Mouse (Mus musculus) ES-E14 (cell line): ENCODE measurements around the gene Hist1h2bg. TPM values are rescaled to one million over a fixed set of nuclear protein-coding genes. Genes with fewer than 3 reads are reported as not detected.
A peak's percentile ranks its signal among the peaks of the same experiment; 100 is the strongest.
"Not testable (repeated sequence)": the region's sequence is repeated elsewhere in the genome, so short reads cannot be mapped to it uniquely, and the experiment has no call there.

Experiments used
- DNase-seq: peaks from one replicate; pipeline ENCODE4 v3.0.0-alpha.2; 2013; ENCODE audit warnings: low read depth, low spot score
- H3K27ac ChIP-seq: 2 replicates; pipeline ENCODE4 v1.5.1; 2012; ENCODE audit warnings: low read depth, mild to moderate bottlenecking, low read length, moderate library complexity, mixed read lengths; ENCODE audit not compliant: poor library complexity, insufficient read depth, severe bottlenecking
- H3K36me3 ChIP-seq: 2 replicates; pipeline ENCODE4 v1.6.1; 2012; ENCODE audit warnings: mild to moderate bottlenecking, low read length, moderate library complexity, mixed read lengths; ENCODE audit not compliant: control insufficient read depth, poor library complexity, insufficient read depth, severe bottlenecking
- H3K4me1 ChIP-seq, 2 experiments: fragments of 150-350 bp in 1 of 2; sonication (generic) in 1 of 2; 2 replicates each; pipeline ENCODE4 v1.6.1; 2012; ENCODE audit warnings: low read length in 2 of 2, mild to moderate bottlenecking in 1 of 2, mixed read lengths in 1 of 2; ENCODE audit not compliant: control insufficient read depth in 2 of 2, insufficient read depth in 2 of 2, poor library complexity in 1 of 2
- H3K4me3 ChIP-seq, 2 experiments: fragments of 150-350 bp in 1 of 2; sonication (generic) in 1 of 2; 2 replicates each; pipeline ENCODE4 v1.5.1; 2012; ENCODE audit warnings: low read length in 2 of 2, low read depth in 1 of 2, mild to moderate bottlenecking in 1 of 2, mixed read lengths in 1 of 2; ENCODE audit not compliant: insufficient read depth in 1 of 2, poor library complexity in 1 of 2, severe bottlenecking in 1 of 2
- H3K9ac ChIP-seq: 2 replicates; pipeline ENCODE4 v1.6.1; 2012; ENCODE audit warnings: low read depth, mild to moderate bottlenecking, low read length, mixed read lengths; ENCODE audit not compliant: poor library complexity, insufficient read depth, severe bottlenecking
- H3K9me3 ChIP-seq: fragments of 150-350 bp; sonication (generic); 2 replicates; pipeline ENCODE4 v1.6.1; 2012; ENCODE audit warnings: low read depth, mild to moderate bottlenecking, low read length; ENCODE audit not compliant: control insufficient read depth, insufficient read depth
- CHD2 ChIP-seq: IDR thresholded peaks from 2 replicates; pipeline ENCODE4 v1.6.1; 2014; ENCODE audit warnings: mild to moderate bottlenecking, low read depth, low read length, inconsistent platforms
- HCFC1 ChIP-seq: IDR thresholded peaks from 2 replicates; pipeline ENCODE4 v1.6.1; 2012; ENCODE audit warnings: low read length, inconsistent platforms, borderline replicate concordance; ENCODE audit not compliant: insufficient read depth
- MAFK ChIP-seq: IDR thresholded peaks from 2 replicates; pipeline ENCODE4 v1.6.1; 2014; ENCODE audit warnings: mild to moderate bottlenecking, low read depth, low read length, inconsistent platforms; ENCODE audit not compliant: insufficient read depth
- ZC3H11A ChIP-seq: IDR thresholded peaks from 2 replicates; pipeline ENCODE4 v1.6.1; 2012; ENCODE audit warnings: low read depth, mild to moderate bottlenecking, inconsistent platforms, low read length, borderline replicate concordance
- ZNF384 ChIP-seq: IDR thresholded peaks from 2 replicates; pipeline ENCODE4 v1.6.1; 2012; ENCODE audit warnings: low read depth, low read length, inconsistent platforms
- in situ Hi-C, 2 experiments: fragments of 600-800 bp; cut with MboI; formaldehyde crosslinking; loops; one replicate each; pipeline ENCODE4 v1.15.1; 2025; ENCODE audit warnings: low sequenced_read_pairs in 2 of 2, inconsistent platforms in 1 of 2; ENCODE audit not compliant: unreplicated experiment in 2 of 2
- total RNA-seq: library from RNA; depleted of rRNA; stranded (reverse); fragments of 300-350 nt; gene quantifications from 2 replicates; pipeline ENCODE4 v1.2.3, GENCODE M21; 2012

Hist1h2bg gene
- total RNA-seq, 1 experiment, result 2,074 TPM

GRCm38 (mm10) chr13:23575271-23575851 is 4.2 kb downstream of the Hist1h2bg start, which contains the start of gene Hist1h3d:
Gene Hist1h3d (plus strand): TSS chr13:23575763.
- H3K36me3 ChIP-seq, result no peaks in the 10 kb centered on the region
- in situ Hi-C loops, result no loop called here
- no peak for DNase-seq

GRCm38 (mm10) chr13:23575864-23576313 is 4.7 kb downstream of the Hist1h2bg start:
- Histone ChIP-seq H3K4me3 (peak overlapping the region; percentile 70 to 74), H3K27ac (peak overlapping the region; percentile 80), H3K9ac (peak overlapping the region; percentile 81)
- H3K36me3 ChIP-seq, DNase-seq, H3K4me1 ChIP-seq, in situ Hi-C loops, H3K9me3 ChIP-seq: not testable (repeated sequence)

More at GRCm38 (mm10) chr13:23575271-23575851, 4.2 kb downstream of the Hist1h2bg start, which contains the start of gene Hist1h3d:
- TF ChIP-seq CHD2 (0 out of 2 replicates have a peak, but pooled peaks have one; percentile 23), MAFK (no peak)
- H3K27ac ChIP-seq, result peak within 1 kb of the TSS; percentile 80
- peak within 1 kb of the TSS; percentile 83 for H3K9ac ChIP-seq
- no peaks in the 10 kb centered on the region for H3K9me3 ChIP-seq
- H3K4me3 ChIP-seq, result peak within 1 kb of the TSS; percentile 70 to 74
- H3K4me1 ChIP-seq, result no peaks in the 10 kb centered on the region

GRCm38 (mm10) chr13:23576351-23576881 is 5.2 kb downstream of the Hist1h2bg start:
- no peak for DNase-seq
- H3K9ac ChIP-seq, result peak overlapping the region; percentile 83; the same call in 1 of the 2 replicates

GRCm38 (mm10) chr13:23576906-23577639 is 5.9 kb downstream of the Hist1h2bg start:
- Histone ChIP-seq H3K9me3 (no peaks in the 10 kb centered on the region), H3K27ac (peak overlapping the region; percentile 80; the same call in 1 of the 2 replicates), H3K4me1 (no peaks in the 10 kb centered on the region), H3K4me3 (peak overlapping the region; percentile 70 to 74), H3K36me3 (no peaks in the 10 kb centered on the region), H3K9ac (peak overlapping the region; percentile 83; the same call in 1 of the 2 replicates)
- in situ Hi-C loops, result no loop called here
- TF ChIP-seq HCFC1, result no peak
- TF ChIP-seq ZNF384, result no peak
- TF ChIP-seq CHD2, result no peak
- no peak for TF ChIP-seq MAFK
- no peak for TF ChIP-seq ZC3H11A
- no peak for DNase-seq

More at GRCm38 (mm10) chr13:23576351-23576881, 5.2 kb downstream of the Hist1h2bg start:
- no peaks in the 10 kb centered on the region for H3K9me3 ChIP-seq
- H3K36me3 ChIP-seq, result no peaks in the 10 kb centered on the region
- TF ChIP-seq HCFC1 (no peak), ZNF384 (no peak), CHD2 (no peak), MAFK (no peak), ZC3H11A (no peak)
- H3K4me3 ChIP-seq, result peak overlapping the region; percentile 70 to 74
- no peaks in the 10 kb centered on the region for H3K4me1 ChIP-seq
- H3K27ac ChIP-seq, result peak overlapping the region; percentile 80; the same call in 1 of the 2 replicates
- in situ Hi-C loops, result no loop called here
